Mouse (Mus musculus) embryo, embryonic 11 days (tissue): ENCODE measurements at regions not wholly inside any gene's neighbourhood (a gene's known extent, or its start where the extent isn't known, plus 50 kb on each side); places are given as distances from the start of the nearest gene placed in this dataset.

Source experiments
- DNase-seq: peaks from one replicate; pipeline ENCODE4 v3.0.0-alpha.2; 2015

- peak; percentile 61 for DNase-seq
Measured at GRCm38 (mm10) chrX:4899187-4899586, 52.7 kb upstream of the Btbd35f27 start.
